Mouse (Mus musculus): ENCODE measurements around the gene Susd4.

DNA sequence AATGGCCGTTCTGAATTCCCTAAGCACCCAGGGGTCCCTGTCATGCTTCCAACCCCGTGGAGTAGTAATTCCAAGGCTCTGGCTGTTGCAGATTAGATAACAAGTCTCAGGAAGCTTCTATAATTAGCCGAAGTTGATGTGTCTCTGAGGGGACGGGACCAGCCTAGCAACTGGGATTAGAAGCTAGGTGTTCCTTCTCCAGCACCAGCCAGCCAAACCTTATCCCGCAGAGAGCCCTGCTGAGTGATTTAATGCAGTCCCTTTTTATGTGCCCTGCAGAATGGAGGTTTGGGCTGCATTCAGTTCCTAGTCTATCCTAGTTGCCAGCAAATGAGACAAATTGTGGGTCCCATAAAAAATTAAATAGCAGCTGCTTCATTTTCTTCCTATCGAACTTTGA, 54.0 kb downstream of the Susd4 start:
- no peak for TF ChIP-seq CTCF (conservative IDR thresholded peaks at IDR 0.05 in 1 of 2, IDR thresholded peaks at IDR 0.05 in 1 of 2; ENCODE audit: low read depth in 2 of 2, low read length in 2 of 2)
- TF ChIP-seq POLR2A (IDR thresholded peaks at IDR 0.05; ENCODE audit: low read depth, low read length): no peak
- TF ChIP-seq USF2 (conservative IDR thresholded peaks at IDR 0.05; ENCODE audit: low read depth, low read length): no peak
- TF ChIP-seq BHLHE40 (IDR thresholded peaks at IDR 0.05; ENCODE audit: low read depth, low read length): no peak
- TF ChIP-seq MAFK (IDR thresholded peaks at IDR 0.05; ENCODE audit: insufficient replicate concordance, low read length): no peak
- TF ChIP-seq HCFC1 (IDR thresholded peaks at IDR 0.05; ENCODE audit: low read depth, low read length): no peak
- TF ChIP-seq ETS1 (conservative IDR thresholded peaks at IDR 0.05; ENCODE audit: low read depth, low read length): no peak

Data from CH12.LX (cell line).